Mouse (Mus musculus) liver, embryonic 14.5 days (tissue): ENCODE data around the gene Gm1604a. TPM values are rescaled to one million over a fixed set of nuclear protein-coding genes. Genes with fewer than 3 reads are reported as not detected.

ENCODE experiments used
- polyA plus RNA-seq, 2 experiments: library from polyadenylated mRNA; depleted of rRNA in 1 of 2; stranded (reverse) in 1 of 2; unstranded in 1 of 2; fragments of >200 nt; fragmentation: Nextera tagmentation in 1 of 2; extraction: Ambion mirVana in 1 of 2; gene quantifications; 2 replicates each; pipeline versions ENCODE4 v1.2.1 to v1.2.3; 2012 to 2014

Gm1604a gene
- polyA plus RNA-seq, 2 experiments, result 0.14 TPM; not detected in 1

Other genes with a start within 250 kb of the Gm1604a start
- gene Ezr, start 242.8 kb upstream of the Gm1604a start, polyA plus RNA-seq (2012; rRNA removed), result 17.6 and 31.2 TPM in 2 replicates
- gene Ezr, start 242.8 kb upstream of the Gm1604a start, polyA plus RNA-seq (2014; fragmentation: Nextera tagmentation; extraction: Ambion mirVana), result 41.7 and 52.8 TPM in 2 replicates
- 4.5 and 5.4 TPM in 2 replicates for gene Rsph3b, start 76.9 kb upstream of the Gm1604a start, polyA plus RNA-seq (2012; rRNA removed)
- 11.0 and 14.0 TPM in 2 replicates for gene Rsph3b, start 76.9 kb upstream of the Gm1604a start, polyA plus RNA-seq (2014; fragmentation: Nextera tagmentation; extraction: Ambion mirVana)
- 8.8 and 11.2 TPM in 2 replicates for gene Tagap1, start 64.4 kb upstream of the Gm1604a start, polyA plus RNA-seq (2012; rRNA removed)
- 12.4 and 14.7 TPM in 2 replicates for gene Tagap1, start 64.4 kb upstream of the Gm1604a start, polyA plus RNA-seq (2014; fragmentation: Nextera tagmentation; extraction: Ambion mirVana)
- gene Rnaset2b, start 54.9 kb upstream of the Gm1604a start, polyA plus RNA-seq (2012; rRNA removed), result 39.4 and 63.3 TPM in 2 replicates
- gene Rnaset2b, start 54.9 kb upstream of the Gm1604a start, polyA plus RNA-seq (2014; fragmentation: Nextera tagmentation; extraction: Ambion mirVana), result 94.6 and 108 TPM in 2 replicates
- gene Gm49721, start 46.7 kb upstream of the Gm1604a start, polyA plus RNA-seq (2012; rRNA removed), result 0.10 and 0.15 TPM in 2 replicates
- 0.06 TPM in 1 of 2 replicates, not detected in the other for gene Gm49721, start 46.7 kb upstream of the Gm1604a start, polyA plus RNA-seq (2014; fragmentation: Nextera tagmentation; extraction: Ambion mirVana)
- gene Rps6ka2, start 144.5 kb downstream of the Gm1604a start, polyA plus RNA-seq (2012; rRNA removed), result 1.0 and 1.1 TPM in 2 replicates
- gene Rps6ka2, start 144.5 kb downstream of the Gm1604a start, polyA plus RNA-seq (2014; fragmentation: Nextera tagmentation; extraction: Ambion mirVana), result 0.89 and 1.2 TPM in 2 replicates